Mouse (Mus musculus): ENCODE data around the gene Tatdn2.
"Not testable (repeated sequence)": the region's sequence is repeated elsewhere in the genome, so short reads cannot be mapped to it uniquely, and the experiment has no call there.

The Tatdn2 gene

GRCm38 (mm10) chr6:113696582-113697221, at the start of gene Tatdn2:
Tatdn2 (plus strand) TSS chr6:113697050.
- peak; percentile 97 for DNase-seq

- no peak for DNase-seq
Observed at GRCm38 (mm10) chr6:113649346-113650196, 47.3 kb upstream of the Tatdn2 start.

GRCm38 (mm10) chr6:113650197-113650640, 46.6 kb upstream of the Tatdn2 start:
- DNase-seq: no peak

- DNase-seq: no peak
Observed at GRCm38 (mm10) chr6:113651626-113652025, 45.2 kb upstream of the Tatdn2 start.

- no peak for DNase-seq
Observed at GRCm38 (mm10) chr6:113653551-113653950, 43.3 kb upstream of the Tatdn2 start.

- DNase-seq: no peak
Observed at GRCm38 (mm10) chr6:113654102-113654501, 42.7 kb upstream of the Tatdn2 start.

- DNase-seq: no peak
Observed at GRCm38 (mm10) chr6:113654753-113655397, 42.0 kb upstream of the Tatdn2 start.

- no peak for DNase-seq
Observed at GRCm38 (mm10) chr6:113655475-113655874, 41.4 kb upstream of the Tatdn2 start.

- DNase-seq: no peak
Observed at GRCm38 (mm10) chr6:113656847-113657246, 40.0 kb upstream of the Tatdn2 start.

GRCm38 (mm10) chr6:113658226-113658625, 38.6 kb upstream of the Tatdn2 start:
- DNase-seq: no peak

GRCm38 (mm10) chr6:113659648-113660491, 37.0 kb upstream of the Tatdn2 start:
- DNase-seq: no peak

- no peak for DNase-seq
Observed at GRCm38 (mm10) chr6:113660492-113661352, 36.1 kb upstream of the Tatdn2 start.

GRCm38 (mm10) chr6:113661353-113662241, 35.3 kb upstream of the Tatdn2 start:
- DNase-seq: no peak

- no peak for DNase-seq
Observed at GRCm38 (mm10) chr6:113662964-113663700, 33.7 kb upstream of the Tatdn2 start.

GRCm38 (mm10) chr6:113664305-113664704, 32.5 kb upstream of the Tatdn2 start:
- no peak for DNase-seq

GRCm38 (mm10) chr6:113667611-113668122, 29.2 kb upstream of the Tatdn2 start:
- no peak for DNase-seq

GRCm38 (mm10) chr6:113668287-113669154, 28.3 kb upstream of the Tatdn2 start:
- no peak for DNase-seq

- no peak for DNase-seq
Observed at GRCm38 (mm10) chr6:113669821-113670220, 27.0 kb upstream of the Tatdn2 start.

GRCm38 (mm10) chr6:113672029-113672428, 24.8 kb upstream of the Tatdn2 start:
- DNase-seq: not testable (repeated sequence)

Data from right cerebral cortex, postnatal 25 days (tissue).